Mouse (Mus musculus) regulatory T cell (primary cell): ENCODE data around the gene Ergic3.

Experiments
- in situ Hi-C: fragments of 300-600 bp; cut with MboI, MseI; formaldehyde crosslinking; loops from one replicate; pipeline ENCODE4 v1.15.1; 2025; ENCODE audit warnings: high pct_unique_total_duplicates

Ergic3 gene

DNA sequence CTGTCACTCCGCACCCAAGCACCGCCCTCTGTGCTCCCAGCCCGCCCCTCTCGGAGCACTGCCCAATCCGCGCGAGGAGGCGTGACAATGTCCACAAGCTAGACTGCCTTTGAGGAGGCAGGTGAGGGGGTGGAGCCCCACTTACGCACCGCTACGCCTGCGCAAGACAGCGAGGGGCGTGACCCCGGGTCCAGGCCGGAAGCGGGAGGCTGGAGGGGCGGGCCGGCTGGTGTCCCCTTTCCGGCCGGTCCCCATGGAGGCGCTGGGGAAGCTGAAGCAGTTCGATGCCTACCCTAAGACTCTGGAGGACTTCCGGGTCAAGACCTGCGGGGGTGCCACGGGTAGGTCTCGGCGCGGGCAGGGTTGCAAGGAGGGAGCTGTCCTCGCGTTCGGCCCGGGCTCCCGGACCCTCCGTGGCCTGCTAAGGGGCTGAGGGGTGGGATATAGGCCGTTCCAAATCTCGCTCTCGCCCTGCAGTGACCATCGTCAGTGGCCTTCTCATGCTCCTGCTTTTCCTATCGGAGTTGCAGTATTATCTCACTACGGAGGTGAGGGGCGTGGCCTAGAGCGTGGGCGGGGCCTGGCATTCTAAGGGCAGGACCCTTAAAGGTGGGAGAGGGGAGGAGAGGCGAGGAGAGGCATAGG lies at the start of gene Ergic3, which contains the start of gene 6430550D23Rik:
Ergic3 (plus strand) TSS at position 158 of the 645 bp plus-strand sequence.
6430550D23Rik (minus strand) TSS at position 90 of the 645 bp plus-strand sequence.
- in situ Hi-C loops: no loop called here

GRCm38 (mm10) chr2:155959981-155960380 lies 47.9 kb upstream of the Ergic3 start:
- in situ Hi-C loops: no loop called here

DNA sequence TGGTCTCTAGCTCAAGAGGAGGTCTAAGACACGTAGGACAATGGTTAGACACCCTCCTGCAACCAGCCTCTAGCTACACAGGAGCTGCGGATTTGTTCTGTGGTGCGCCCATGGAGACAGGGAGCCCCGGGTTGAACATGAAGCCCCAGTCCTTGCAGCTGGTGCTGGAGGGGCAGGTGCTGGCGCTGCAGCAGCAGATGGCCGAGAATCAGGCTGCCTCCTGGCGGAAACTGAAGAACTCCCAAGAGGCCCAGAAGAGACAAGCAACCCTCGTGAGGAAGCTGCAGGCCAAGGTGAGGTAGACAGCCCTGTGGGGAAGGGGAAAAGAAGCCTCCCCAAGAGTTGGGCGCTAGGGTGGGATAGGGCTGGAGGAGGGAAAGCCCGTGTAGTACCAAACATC lies 46.0 kb upstream of the Ergic3 start:
- in situ Hi-C loops: no loop called here

DNA sequence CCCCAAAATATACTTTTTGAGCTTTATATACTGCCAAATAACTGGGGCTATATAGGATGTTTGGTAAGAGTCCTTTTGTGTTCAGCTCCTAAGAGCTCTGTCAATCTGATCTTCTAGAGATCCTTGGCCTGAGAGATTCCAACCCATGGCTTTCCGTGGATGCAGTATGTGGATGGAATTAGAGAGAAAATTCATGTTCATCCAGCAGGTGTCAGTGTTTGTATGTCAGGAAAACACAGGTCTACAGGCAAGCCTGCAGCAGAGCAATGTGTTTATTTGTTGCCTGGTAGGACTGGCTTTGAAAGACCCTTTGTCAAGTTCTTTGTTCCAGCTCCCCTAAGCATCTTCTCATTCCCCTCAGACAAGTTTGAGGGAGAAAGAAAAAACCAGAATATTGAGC lies 44.9 kb upstream of the Ergic3 start:
- in situ Hi-C loops: no loop called here

GRCm38 (mm10) chr2:155973348-155973747 lies 34.5 kb upstream of the Ergic3 start:
- in situ Hi-C loops: no loop called here

- in situ Hi-C loops: no loop called here
Observed at GRCm38 (mm10) chr2:155974087-155974731, 33.6 kb upstream of the Ergic3 start.

- in situ Hi-C loops: loop anchor here (5.0 kb wide), 1 partner anchor 708 kb away; no protein-coding TSS in a partner anchor
Observed at GRCm38 (mm10) chr2:155979328-155979991, 28.4 kb upstream of the Ergic3 start.

- in situ Hi-C loops: no loop called here
Observed at GRCm38 (mm10) chr2:155985776-155986175, 22.1 kb upstream of the Ergic3 start.

DNA sequence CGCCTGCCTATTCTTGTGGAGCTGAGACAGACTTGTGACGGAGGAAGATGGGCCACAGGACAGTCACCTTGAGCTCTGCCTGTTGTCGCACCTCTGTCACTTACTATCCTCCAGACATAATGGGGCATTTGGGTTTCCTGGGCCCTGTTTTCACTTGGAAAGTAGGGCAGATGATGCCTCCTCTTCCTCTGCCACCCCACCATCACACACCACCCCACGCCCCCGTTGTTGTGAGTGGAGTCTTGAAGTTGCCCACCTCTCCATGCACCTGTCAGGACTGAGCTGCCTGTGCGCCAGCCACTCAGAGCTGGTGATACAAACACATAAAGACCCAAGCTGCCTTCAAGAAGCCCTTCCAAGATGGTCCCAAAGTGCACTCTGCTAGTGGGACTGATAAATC lies 20.7 kb upstream of the Ergic3 start:
- in situ Hi-C loops: no loop called here

GRCm38 (mm10) chr2:155989085-155989484 lies 18.8 kb upstream of the Ergic3 start:
- in situ Hi-C loops: no loop called here

- in situ Hi-C loops: no loop called here
Observed at GRCm38 (mm10) chr2:155991151-155991550, 16.7 kb upstream of the Ergic3 start.

DNA sequence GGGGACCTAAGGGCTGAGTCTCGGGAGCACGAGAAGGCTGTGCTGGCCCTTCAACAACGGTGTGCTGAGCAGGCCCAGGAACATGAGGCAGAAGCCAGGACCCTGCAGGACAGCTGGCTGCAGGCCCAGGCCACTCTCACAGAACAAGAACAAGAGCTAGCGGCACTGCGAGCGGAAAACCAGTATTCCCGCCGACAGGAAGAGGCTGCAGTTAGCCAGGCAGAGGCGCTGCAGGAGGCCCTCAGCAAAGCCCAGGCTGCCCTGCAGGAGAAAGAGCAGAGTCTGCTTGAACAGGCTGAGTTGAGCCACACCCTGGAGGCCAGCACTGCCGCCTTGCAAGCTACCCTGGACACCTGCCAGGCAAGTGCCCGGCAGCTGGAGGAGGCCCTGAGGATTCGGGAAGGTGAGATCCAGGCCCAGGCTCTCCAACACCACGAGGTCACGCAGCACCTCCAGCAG lies 16.0 kb upstream of the Ergic3 start:
- in situ Hi-C loops: no loop called here

DNA sequence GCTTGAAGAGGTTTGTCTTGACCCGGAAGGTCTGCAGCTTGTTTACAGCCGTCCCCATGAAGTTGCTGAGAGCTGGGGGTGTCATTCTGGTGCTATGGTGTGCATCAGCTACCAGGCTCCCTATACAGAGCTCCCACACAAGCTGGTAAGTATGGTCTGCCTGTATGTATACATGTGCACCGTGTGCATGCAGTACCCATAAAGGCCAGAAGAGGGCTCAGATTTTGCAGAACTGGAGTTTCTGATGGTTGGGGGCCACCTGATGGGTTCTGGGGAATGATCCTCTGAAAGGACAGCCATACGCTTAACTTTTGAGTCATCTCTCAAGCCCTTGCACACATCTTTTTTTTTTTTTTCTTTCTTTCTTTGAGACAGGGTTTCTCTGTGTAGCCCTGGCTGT lies 2.5 kb upstream of the Ergic3 start:
- in situ Hi-C loops: no loop called here

DNA sequence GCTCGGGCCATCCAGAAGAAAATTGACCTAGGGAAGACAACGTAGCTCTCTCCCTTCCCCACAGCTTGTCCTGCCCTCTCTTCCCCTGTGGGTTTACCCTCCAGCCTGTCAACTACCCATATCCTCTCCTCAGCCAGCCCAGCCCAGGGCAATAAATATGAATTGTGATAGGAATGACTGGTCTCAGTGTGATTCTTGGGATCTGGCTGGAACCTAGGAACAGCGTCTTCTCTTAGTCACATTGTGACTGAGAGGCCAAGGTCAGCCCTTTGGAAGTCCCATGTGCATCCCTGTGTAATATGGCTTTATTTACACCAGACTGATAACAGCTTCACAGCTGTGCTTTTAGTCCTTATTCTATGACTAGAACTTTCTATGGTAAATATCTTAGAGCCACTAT lies 10.3 kb downstream of the Ergic3 start:
- in situ Hi-C loops: no loop called here

DNA sequence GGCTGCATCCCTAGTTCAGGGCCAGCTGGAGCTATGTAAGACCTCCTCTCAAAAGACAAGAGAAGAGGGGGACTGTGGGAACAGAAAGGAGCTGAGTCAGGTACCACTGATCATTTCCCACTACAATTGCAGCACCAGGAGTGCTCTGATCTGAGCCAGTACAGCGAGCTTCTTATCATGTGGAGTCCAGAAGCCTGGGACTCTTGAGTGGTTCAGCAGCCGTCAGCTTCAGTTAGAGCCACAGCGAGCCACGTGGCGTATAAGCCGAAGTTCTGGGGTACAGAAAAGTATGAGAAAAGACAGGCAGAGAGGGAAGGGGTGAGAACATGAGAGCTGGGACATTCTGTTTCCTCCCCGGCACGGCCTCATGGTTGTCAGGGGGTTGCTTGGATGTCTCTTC lies 13.4 kb downstream of the Ergic3 start:
- in situ Hi-C loops: no loop called here

DNA sequence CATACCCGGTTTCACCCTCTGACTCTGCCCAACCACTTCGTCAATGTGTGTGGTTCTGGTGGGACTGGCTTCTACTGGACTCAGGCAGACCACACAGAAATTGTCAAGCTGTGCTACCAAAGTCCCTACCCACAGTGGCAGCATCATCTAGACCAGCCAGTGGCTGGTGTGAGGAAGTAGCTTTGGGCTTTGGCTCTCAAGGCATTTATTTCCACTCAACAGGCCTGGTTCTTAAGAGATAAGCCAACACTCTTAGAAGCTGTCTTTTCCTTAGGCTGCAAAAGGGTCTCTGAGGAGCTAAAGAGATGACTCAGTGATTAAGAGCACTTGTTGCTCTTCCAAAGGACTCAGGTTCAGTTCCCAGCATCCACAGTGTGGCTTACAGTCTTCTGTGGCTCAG lies 13.9 kb downstream of the Ergic3 start:
- in situ Hi-C loops: no loop called here

- in situ Hi-C loops: no loop called here
Observed at GRCm38 (mm10) chr2:156025482-156025881, 17.6 kb downstream of the Ergic3 start.

- in situ Hi-C loops: no loop called here
Observed at GRCm38 (mm10) chr2:156039390-156039789, 31.5 kb downstream of the Ergic3 start.

DNA sequence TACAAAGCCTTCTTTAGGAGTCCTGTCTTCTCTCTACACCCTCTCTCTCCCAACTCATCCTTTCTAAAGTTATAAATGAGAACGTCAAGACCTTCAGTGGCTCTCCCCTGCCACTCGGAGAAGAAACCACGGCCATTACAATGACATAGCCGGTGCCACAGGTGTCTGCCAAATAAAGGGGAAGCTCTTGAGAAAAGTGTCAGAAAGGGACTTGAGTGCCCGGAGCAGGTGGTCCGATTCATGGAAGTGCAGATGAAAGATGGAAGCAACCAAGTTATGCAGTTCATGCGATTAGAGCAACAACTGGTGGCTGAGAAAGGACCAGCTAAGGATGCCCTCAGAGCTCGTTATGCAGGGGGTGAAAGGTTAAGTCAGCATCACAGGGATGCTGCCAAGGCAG lies 35.1 kb downstream of the Ergic3 start:
- in situ Hi-C loops: no loop called here

DNA sequence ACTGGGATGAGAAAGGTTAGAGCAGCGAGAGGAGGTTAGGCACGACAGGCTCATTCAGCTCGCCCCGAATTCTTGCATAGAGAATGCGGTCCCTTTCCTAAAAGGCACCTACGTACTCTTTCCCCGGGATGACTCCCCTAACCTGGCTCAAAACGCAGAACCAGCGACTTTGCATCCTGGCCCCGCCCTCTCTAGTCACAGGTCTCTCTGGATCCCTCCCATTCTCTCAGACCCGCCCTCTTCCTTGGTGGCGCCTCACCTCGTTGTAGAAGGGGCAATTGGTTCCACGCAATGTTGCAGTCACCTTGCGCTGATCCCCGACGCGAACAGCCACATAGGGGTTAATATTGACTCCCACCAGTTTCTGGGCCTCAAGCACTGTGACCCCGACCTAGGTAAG lies 40.1 kb downstream of the Ergic3 start:
- in situ Hi-C loops: no loop called here

DNA sequence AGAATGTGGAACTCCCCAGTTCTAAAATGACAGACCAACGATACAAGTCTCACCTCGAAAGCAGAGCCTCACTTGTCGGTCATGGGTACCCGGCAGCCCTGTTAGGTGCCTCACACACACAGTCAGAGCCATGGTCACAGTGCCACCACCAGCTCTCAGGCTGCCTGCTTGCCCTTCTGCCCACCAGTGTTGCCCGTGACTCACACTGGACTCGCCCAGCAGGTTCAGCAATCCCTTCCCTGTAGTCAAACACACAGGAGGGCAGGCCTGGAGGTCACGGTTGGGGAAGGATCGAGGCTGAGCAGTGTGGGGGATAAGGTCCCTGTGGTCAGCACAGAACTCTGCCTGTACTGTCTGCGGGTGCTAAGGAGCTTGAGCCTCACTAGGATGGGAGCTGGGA lies 45.0 kb downstream of the Ergic3 start, which contains the start of gene Fer1l4:
Fer1l4 (minus strand) TSS at position 132 of the 400 bp plus-strand sequence.
- in situ Hi-C loops: loop anchor here (5.0 kb wide), 1 partner anchor 41 kb away; no protein-coding TSS in a partner anchor
